Mouse (Mus musculus): ENCODE measurements around the gene Igf2bp2.

GRCm38 (mm10) chr16:22164446-22164845 lies 1.3 kb upstream of the Igf2bp2 start:
- TF ChIP-seq CTCF (IDR thresholded peaks at IDR 0.05; ENCODE audit: insufficient read depth, low read depth, low read length) (no peak), POLR2A (IDR thresholded peaks at IDR 0.05; ENCODE audit: insufficient read depth, low read depth, low read length) (no peak)

All from olfactory bulb, adult 2 months (tissue).